Comparison of ENCODE assay signal across 8 mouse cellular contexts in the genomic region with DNA sequence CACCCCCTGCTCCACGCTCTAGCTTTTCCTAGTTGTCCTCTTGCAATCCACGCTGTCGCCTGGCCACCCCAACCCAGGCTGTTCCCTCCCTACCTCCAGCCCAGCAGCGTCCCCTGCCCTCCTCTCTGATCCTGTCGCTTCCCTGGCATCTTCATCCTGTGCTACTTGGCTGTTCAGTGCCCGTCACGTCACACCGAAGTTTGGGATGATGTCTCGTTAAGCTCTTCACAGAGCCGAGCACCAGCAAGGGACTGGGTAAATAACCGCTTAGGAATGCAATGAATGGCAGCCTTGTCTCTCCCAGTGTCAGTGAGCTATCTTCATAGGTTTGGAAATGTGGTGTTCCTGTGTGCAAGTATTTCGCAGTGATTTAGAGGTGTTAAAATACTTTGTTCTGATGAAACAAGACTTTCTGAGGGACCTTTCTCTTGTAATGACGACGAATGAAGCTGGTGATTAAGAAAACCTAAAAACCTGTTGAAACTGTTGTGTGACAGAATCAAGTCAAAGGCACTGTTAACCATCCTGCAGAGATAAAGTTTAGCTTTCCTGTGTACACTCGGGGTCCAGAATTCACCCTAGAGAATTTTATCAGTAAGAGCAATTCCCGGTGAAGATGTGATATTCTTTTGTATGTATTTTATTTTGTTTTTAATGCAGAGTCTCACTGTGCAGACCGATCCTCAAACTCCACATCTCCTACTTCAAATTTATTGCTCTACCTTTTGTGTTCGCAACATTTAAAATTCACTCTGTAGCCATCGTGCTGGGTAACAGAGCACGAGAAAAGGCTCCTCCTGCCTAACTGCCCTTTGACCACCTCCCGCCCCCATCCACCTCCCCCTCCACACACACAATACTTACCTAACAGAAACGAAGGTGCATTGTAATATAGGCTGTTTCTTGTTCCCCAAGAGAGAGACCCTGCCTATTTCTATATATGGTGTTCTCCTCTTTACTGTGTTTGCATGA. TPM values are rescaled to one million over a fixed set of nuclear protein-coding genes. Genes with fewer than 3 reads are reported as not detected.
DNase-seq lines count a peak whose midpoint lies in the region; ATAC-seq and TF ChIP-seq lines count a peak whose summit lies in the region.

No protein-coding gene starts in this region.

- peak overlapping the region; percentile 60 for H3K9ac ChIP-seq in forebrain, embryonic 15.5 days (replicated peaks)
- peak overlapping the region; percentile 87 for H3K9ac ChIP-seq in liver, embryonic 13.5 days
- H3K9ac ChIP-seq in stomach, postnatal 0 days (ENCODE audit: low read length) = peak overlapping the region; percentile 76

- no peaks in the 10 kb centered on the region for H3K9me3 ChIP-seq in forebrain, embryonic 15.5 days
- H3K9me3 ChIP-seq in liver, embryonic 13.5 days (replicated peaks) = no peaks in the 10 kb centered on the region
- H3K9me3 ChIP-seq in stomach, postnatal 0 days (ENCODE audit: control insufficient read depth, low read length) = no peaks in the 10 kb centered on the region

- peaks cover 14% of the 10 kb centered on the region for H3K4me1 ChIP-seq in lung, adult 2 months (ENCODE audit: control insufficient read depth, insufficient read depth, low read length)
- H3K4me1 ChIP-seq in bone marrow macrophage, adult 2 months (ENCODE audit: control insufficient read depth, insufficient read depth, low read length) = peaks cover 30% of the 10 kb centered on the region
- H3K4me1 ChIP-seq in forebrain, embryonic 15.5 days = peaks cover 22% of the 10 kb centered on the region
- peaks cover 42% of the 10 kb centered on the region for H3K4me1 ChIP-seq in liver, embryonic 13.5 days (replicated peaks)
- H3K4me1 ChIP-seq in stomach, postnatal 0 days (replicated peaks; ENCODE audit: control insufficient read depth, insufficient read depth) = no peaks in the 10 kb centered on the region; the same call in 1 of the 2 replicates

- H3K27me3 ChIP-seq in forebrain, embryonic 15.5 days = no peaks in the 10 kb centered on the region
- H3K27me3 ChIP-seq in liver, embryonic 13.5 days = no peaks in the 10 kb centered on the region
- no peaks in the 10 kb centered on the region for H3K27me3 ChIP-seq in stomach, postnatal 0 days (ENCODE audit: control insufficient read depth, insufficient read depth, low read length)

- no peak for TF ChIP-seq CTCF in lung, adult 2 months (IDR thresholded peaks at IDR 0.05; ENCODE audit: insufficient read depth, low read length)
- TF ChIP-seq CTCF in bone marrow macrophage, adult 2 months (IDR thresholded peaks at IDR 0.05; ENCODE audit: low read depth, low read length) = no peak
- peak; percentile 32; the same call in 1 of the 2 replicates for TF ChIP-seq CTCF in stomach, postnatal 0 days (IDR thresholded peaks at IDR 0.05; ENCODE audit: low read depth)

- DNase-seq in lung, adult 2 months = no peak
- DNase-seq in lung, postnatal 4 days = no peak
- DNase-seq in liver, embryonic 13.5 days = no peak
- no peak for DNase-seq in stomach, postnatal 0 days (ENCODE audit: low spot score)
- DNase-seq in thymus, postnatal 0 days (ENCODE audit: low spot score) = no peak
- no peak for DNase-seq in spleen, postnatal 10 days (ENCODE audit: low spot score in 2 of 2)

- no peaks in the 10 kb centered on the region for H3K36me3 ChIP-seq in forebrain, embryonic 15.5 days
- H3K36me3 ChIP-seq in liver, embryonic 13.5 days = peaks cover 9% of the 10 kb centered on the region
- no peaks in the 10 kb centered on the region for H3K36me3 ChIP-seq in stomach, postnatal 0 days (ENCODE audit: control insufficient read depth, insufficient read depth, low read length)

- peak overlapping the region; percentile 78 for H3K4me3 ChIP-seq in lung, adult 2 months (replicated peaks; ENCODE audit: extremely low read depth, low read depth, low read length)
- peak overlapping the region; percentile 93 for H3K4me3 ChIP-seq in bone marrow macrophage, adult 2 months (ENCODE audit: insufficient read depth, low read length)
- peak overlapping the region; percentile 78 for H3K4me3 ChIP-seq in forebrain, embryonic 15.5 days
- H3K4me3 ChIP-seq in liver, embryonic 13.5 days (replicated peaks) = peak overlapping the region; percentile 96
- peak overlapping the region; percentile 93 for H3K4me3 ChIP-seq in stomach, postnatal 0 days (ENCODE audit: low read depth, low read length)

- no peak for TF ChIP-seq POLR2A in lung, adult 2 months (IDR thresholded peaks at IDR 0.05; ENCODE audit: borderline replicate concordance, extremely low read depth, low read depth, low read length)
- TF ChIP-seq POLR2A in bone marrow macrophage, adult 2 months (IDR thresholded peaks at IDR 0.05; ENCODE audit: borderline replicate concordance, low read depth, low read length) = no peak

- H3K4me2 ChIP-seq in forebrain, embryonic 15.5 days (replicated peaks) = peak overlapping the region; percentile 78
- peak overlapping the region; percentile 92 for H3K4me2 ChIP-seq in liver, embryonic 13.5 days
- H3K4me2 ChIP-seq in stomach, postnatal 0 days (replicated peaks; ENCODE audit: low read depth) = peak overlapping the region; percentile 88

- ATAC-seq in forebrain, embryonic 15.5 days (replicated peaks) = peak; percentile 44; the same call in 1 of the 2 replicates
- peak; percentile 9; the same call in 1 of the 2 replicates for ATAC-seq in liver, embryonic 13.5 days (ENCODE audit: low read depth)
- peak; percentile 24 for ATAC-seq in stomach, postnatal 0 days (ENCODE audit: low FRiP score, low TSS enrichment)

- TF ChIP-seq EP300 in stomach, postnatal 0 days (optimal IDR thresholded peaks at IDR 0.05) = no peak

- 12% methylated on average over 22 of the region's 22 CpGs for WGBS in lung, adult 2 months
- WGBS in forebrain, embryonic 15.5 days = 15% methylated on average over 22 of the region's 22 CpGs
- 11% methylated on average over 22 of the region's 22 CpGs for WGBS in liver, embryonic 13.5 days (ENCODE audit: insufficient replicate concordance)
- 8% methylated on average over 22 of the region's 22 CpGs for WGBS in stomach, postnatal 0 days

- peak overlapping the region; percentile 85 for H3K27ac ChIP-seq in bone marrow macrophage, adult 2 months (ENCODE audit: insufficient read depth, low read depth, low read length)
- H3K27ac ChIP-seq in forebrain, embryonic 15.5 days (replicated peaks) = peak overlapping the region; percentile 81
- peak overlapping the region; percentile 90 for H3K27ac ChIP-seq in liver, embryonic 13.5 days
- H3K27ac ChIP-seq in stomach, postnatal 0 days (replicated peaks) = peak overlapping the region; percentile 97

RNA-seq across cellular contexts. Expression of a gene that starts 1.2 kb away (rescaled TPM):
- 21.3 and 24.6 TPM in 2 replicates for polyA plus RNA-seq in lung, adult 2 months (2012; rRNA removed)
- polyA plus RNA-seq in bone marrow macrophage, adult 2 months (2012; ENCODE audit: insufficient read depth, insufficient read length, missing spikeins) = 54.7 and 56.0 TPM in 2 replicates
- polyA plus RNA-seq in forebrain, embryonic 15.5 days (2015; fragmentation: Nextera tagmentation; extraction: Ambion mirVana) = 57.9 and 62.0 TPM in 2 replicates
- 53.4 and 57.0 TPM in 2 replicates for polyA plus RNA-seq in liver, embryonic 13.5 days (2015; fragmentation: Nextera tagmentation; extraction: Ambion mirVana)
- 44.1 and 47.4 TPM in 2 replicates for polyA plus RNA-seq in stomach, postnatal 0 days (2015; fragmentation: Nextera tagmentation; extraction: Ambion mirVana)
- 70.8 and 88.6 TPM in 2 replicates for polyA plus RNA-seq in thymus, postnatal 0 days (2015; fragmentation: Nextera tagmentation; extraction: Ambion mirVana)
